Mouse (Mus musculus) myocyte (in vitro differentiated cells): ENCODE results near the gene Mex3d. TPM values are rescaled to one million over a fixed set of nuclear protein-coding genes. Genes with fewer than 3 reads are reported as not detected.

Experiments
- H3K27me3 ChIP-seq: one replicate; pipeline ENCODE4 v1.6.1; 2011; ENCODE audit not compliant: control insufficient read depth, insufficient read depth, insufficient read length
- H3K36me3 ChIP-seq: one replicate; pipeline ENCODE4 v1.6.1; 2011; ENCODE audit not compliant: control insufficient read depth, insufficient read depth
- H3K4me2 ChIP-seq: one replicate; pipeline ENCODE4 v1.6.1; 2011; ENCODE audit warnings: low read depth, control low read depth
- H3K4me3 ChIP-seq: one replicate; pipeline ENCODE4 v1.5.1; 2011; ENCODE audit warnings: mild to moderate bottlenecking, control low read depth, moderate library complexity
- H3K79me2 ChIP-seq: one replicate; pipeline ENCODE4 v1.6.1; 2011; ENCODE audit not compliant: control insufficient read depth, insufficient read depth
- H3ac ChIP-seq: one replicate; pipeline ENCODE4 v1.6.1; 2011; ENCODE audit not compliant: control insufficient read depth, insufficient read length
- CEBPB ChIP-seq: IDR thresholded peaks from 2 replicates; pipeline ENCODE4 v1.6.1; 2011; ENCODE audit warnings: mild to moderate bottlenecking, moderate library complexity; ENCODE audit not compliant: poor library complexity, insufficient read depth, severe bottlenecking
- E2F4 ChIP-seq: IDR thresholded peaks from one replicate; pipeline ENCODE4 v1.6.1; 2011; ENCODE audit warnings: mild to moderate bottlenecking, control low read depth, moderate library complexity; ENCODE audit not compliant: insufficient read depth
- MAX ChIP-seq: IDR thresholded peaks from one replicate; pipeline ENCODE4 v1.6.1; 2011; ENCODE audit warnings: low read depth, mild to moderate bottlenecking, control low read depth
- MYOD1 ChIP-seq, 3 experiments: IDR thresholded peaks; one replicate each; pipeline ENCODE4 v1.6.1; 2011; ENCODE audit warnings: control low read depth in 2 of 3, low read depth in 2 of 3, mild to moderate bottlenecking in 2 of 3, moderate library complexity in 1 of 3; ENCODE audit not compliant: insufficient read length in 2 of 3, control insufficient read depth in 1 of 3
- MYOG ChIP-seq, 3 experiments: IDR thresholded peaks; one replicate each; pipeline ENCODE4 v1.6.1; 2011; ENCODE audit warnings: control low read depth in 2 of 3, low read depth in 2 of 3, mild to moderate bottlenecking in 2 of 3; ENCODE audit not compliant: insufficient read length in 2 of 3, control insufficient read depth in 1 of 3, insufficient read depth in 1 of 3
- POLR2A ChIP-seq: IDR thresholded peaks from one replicate; pipeline ENCODE4 v1.6.1; 2011; ENCODE audit warnings: low read depth, mild to moderate bottlenecking, control low read depth, moderate library complexity; ENCODE audit not compliant: insufficient read length
- POLR2AphosphoS2 ChIP-seq: IDR thresholded peaks from one replicate; pipeline ENCODE4 v1.6.1; 2011; ENCODE audit warnings: low read depth, control low read depth; ENCODE audit not compliant: insufficient read length
- REST ChIP-seq: IDR thresholded peaks from one replicate; pipeline ENCODE4 v1.6.1; 2011; ENCODE audit warnings: mild to moderate bottlenecking, control low read depth, moderate library complexity; ENCODE audit not compliant: insufficient read depth, insufficient read length
- SRF ChIP-seq: IDR thresholded peaks from one replicate; pipeline ENCODE4 v1.6.1; 2011; ENCODE audit warnings: low read depth; ENCODE audit not compliant: control insufficient read depth, insufficient read length
- TCF12 ChIP-seq: IDR thresholded peaks from one replicate; pipeline ENCODE4 v1.6.1; 2011; ENCODE audit warnings: mild to moderate bottlenecking, control low read depth; ENCODE audit not compliant: poor library complexity, insufficient read depth, severe bottlenecking
- TCF3 ChIP-seq: IDR thresholded peaks from one replicate; pipeline ENCODE4 v1.6.1; 2011; ENCODE audit warnings: low read depth, control low read depth; ENCODE audit not compliant: insufficient read length
- USF1 ChIP-seq: IDR thresholded peaks from one replicate; pipeline ENCODE4 v1.6.1; 2011; ENCODE audit warnings: low read depth, mild to moderate bottlenecking, control low read depth, moderate library complexity
- polyA plus RNA-seq: library from polyadenylated mRNA; unstranded; fragments of >200 nt; fragmentation: generic; extraction: Trizol; gene quantifications from one replicate; pipeline ENCODE4 v1.2.1, GENCODE M21; 2012; ENCODE audit warnings: missing spikeins

Mex3d gene
- polyA plus RNA-seq, 1 experiment, result 29.6 TPM

DNA sequence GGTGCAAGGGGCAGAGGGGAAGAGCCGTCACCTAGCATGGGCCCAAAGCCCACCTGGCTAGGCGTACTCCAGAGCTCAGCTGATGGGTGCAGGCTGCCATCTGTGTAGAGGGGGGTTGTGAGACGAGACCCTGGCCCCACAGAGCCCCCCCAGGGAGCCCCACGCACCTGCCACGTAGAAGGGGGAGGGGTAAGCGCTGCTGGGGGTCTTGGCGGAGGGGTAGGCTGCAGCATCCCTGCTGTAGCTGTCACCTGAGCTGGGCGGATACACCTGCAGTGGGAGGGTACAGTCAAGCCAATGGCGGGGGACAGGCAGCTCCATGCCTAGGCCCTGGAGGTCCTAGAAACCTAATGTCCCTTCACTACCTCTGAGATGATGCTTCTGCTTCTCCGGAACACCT is 29.9 kb upstream of the Mex3d start:
- Histone ChIP-seq H3ac (no peak overlapping the region), H3K79me2 (no peaks in the 10 kb centered on the region), H3K36me3 (peaks cover 21% of the 10 kb centered on the region), H3K4me3 (no peak overlapping the region), H3K4me2 (no peak overlapping the region), H3K27me3 (no peaks in the 10 kb centered on the region)
- no peak for TF ChIP-seq MAX
- no peak for TF ChIP-seq TCF3
- TF ChIP-seq E2F4, result no peak
- no peak for TF ChIP-seq CEBPB
- no peak for TF ChIP-seq POLR2A
- no peak for TF ChIP-seq POLR2AphosphoS2
- no peak for TF ChIP-seq REST
- TF ChIP-seq MYOD1 (IDR thresholded peaks at IDR 0.05; ENCODE audit: control insufficient read depth in 1 of 3, insufficient read length in 2 of 3, low read depth in 2 of 3), result no peak
- TF ChIP-seq MYOG (IDR thresholded peaks at IDR 0.05; ENCODE audit: control insufficient read depth in 1 of 3, insufficient read depth in 1 of 3, insufficient read length in 2 of 3, low read depth in 2 of 3), result no peak
- no peak for TF ChIP-seq SRF
- no peak for TF ChIP-seq USF1
- TF ChIP-seq TCF12, result no peak

- Histone ChIP-seq H3K4me3 (no peak overlapping the region), H3K27me3 (no peaks in the 10 kb centered on the region)
- TF ChIP-seq TCF3, result no peak
- no peak for TF ChIP-seq SRF
- no peak for TF ChIP-seq MAX
- no peak for TF ChIP-seq POLR2A
- no peak for TF ChIP-seq USF1
- TF ChIP-seq CEBPB, result no peak
Observed at GRCm38 (mm10) chr10:80415566-80415965, 28.1 kb upstream of the Mex3d start.

DNA sequence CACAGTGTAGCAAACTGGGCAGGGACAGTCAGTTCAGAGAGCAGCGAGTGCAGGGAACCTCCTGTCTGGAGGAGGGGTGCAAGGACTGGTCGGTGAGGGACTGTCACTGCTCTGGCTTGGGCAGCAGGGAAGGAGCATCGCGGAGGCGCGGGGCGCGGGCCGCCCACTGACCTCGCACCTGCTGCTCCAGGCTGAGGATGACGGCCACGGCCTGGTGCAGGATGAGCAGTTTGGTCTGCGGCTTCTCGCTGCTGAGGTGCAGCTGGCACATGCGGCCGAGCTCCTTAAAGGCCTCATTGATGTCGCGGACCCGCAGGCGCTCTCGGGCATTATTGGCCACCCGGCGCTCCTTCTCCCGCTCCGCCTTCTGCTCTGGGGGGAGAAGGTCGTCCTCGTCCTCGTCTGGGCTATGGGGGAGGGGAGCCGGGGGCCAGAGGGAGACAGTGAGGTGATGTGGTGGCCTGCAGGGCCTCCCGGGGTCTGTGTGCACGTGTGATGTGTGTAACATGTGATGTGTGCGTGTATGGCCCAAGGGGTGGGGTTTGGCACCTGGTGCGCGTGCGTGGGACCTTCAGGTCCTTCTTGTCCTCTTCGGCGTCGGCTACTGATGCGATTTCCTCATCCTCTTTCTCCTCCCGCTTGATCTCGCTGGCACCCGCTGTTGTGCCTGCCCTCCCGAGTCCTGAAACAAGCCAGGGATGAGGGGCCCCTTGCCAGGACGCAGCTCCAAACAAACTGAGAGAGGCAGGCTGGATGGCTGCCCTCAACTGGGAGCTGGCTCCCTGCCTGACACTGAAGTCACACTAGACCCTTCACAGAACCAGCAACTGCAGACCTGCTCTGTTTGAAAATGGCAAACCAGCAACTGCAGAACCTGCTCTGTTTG is 25.4 kb upstream of the Mex3d start:
- H3K27me3 ChIP-seq, result no peaks in the 10 kb centered on the region
- no peak overlapping the region for H3ac ChIP-seq
- H3K79me2 ChIP-seq, result no peaks in the 10 kb centered on the region
- peaks cover 9% of the 10 kb centered on the region for H3K36me3 ChIP-seq
- H3K4me2 ChIP-seq, result no peak overlapping the region
- H3K4me3 ChIP-seq, result no peak overlapping the region
- no peak for TF ChIP-seq MAX
- no peak for TF ChIP-seq POLR2A
- TF ChIP-seq E2F4, result no peak
- TF ChIP-seq MYOD1 (IDR thresholded peaks at IDR 0.05; ENCODE audit: control insufficient read depth in 1 of 3, insufficient read length in 2 of 3, low read depth in 2 of 3), result no peak
- TF ChIP-seq USF1, result no peak
- no peak for TF ChIP-seq POLR2AphosphoS2
- no peak for TF ChIP-seq TCF3
- no peak for TF ChIP-seq SRF
- TF ChIP-seq REST, result no peak
- TF ChIP-seq MYOG (IDR thresholded peaks at IDR 0.05; ENCODE audit: control insufficient read depth in 1 of 3, insufficient read depth in 1 of 3, insufficient read length in 2 of 3, low read depth in 2 of 3), result no peak
- TF ChIP-seq TCF12, result no peak
- TF ChIP-seq CEBPB, result no peak

More at GRCm38 (mm10) chr10:80415566-80415965, 28.1 kb upstream of the Mex3d start:
- Histone ChIP-seq H3K36me3 (peaks cover 18% of the 10 kb centered on the region), H3ac (no peak overlapping the region), H3K4me2 (no peak overlapping the region), H3K79me2 (no peaks in the 10 kb centered on the region)

GRCm38 (mm10) chr10:80407924-80408323 is 20.5 kb upstream of the Mex3d start:
- H3K4me3 ChIP-seq, result no peak overlapping the region
- TF ChIP-seq TCF3, result no peak
- no peak for TF ChIP-seq SRF
- TF ChIP-seq POLR2A, result no peak
- TF ChIP-seq POLR2AphosphoS2, result no peak
- no peak for TF ChIP-seq TCF12
- no peak for TF ChIP-seq E2F4
- no peak for TF ChIP-seq CEBPB
- TF ChIP-seq REST, result no peak
- TF ChIP-seq USF1, result no peak
- no peak for TF ChIP-seq MYOD1 (IDR thresholded peaks at IDR 0.05; ENCODE audit: control insufficient read depth in 1 of 3, insufficient read length in 2 of 3, low read depth in 2 of 3)
- no peak for TF ChIP-seq MYOG (IDR thresholded peaks at IDR 0.05; ENCODE audit: control insufficient read depth in 1 of 3, insufficient read depth in 1 of 3, insufficient read length in 2 of 3, low read depth in 2 of 3)
- no peak for TF ChIP-seq MAX
- H3K79me2 ChIP-seq, result peaks cover 33% of the 10 kb centered on the region
- no peaks in the 10 kb centered on the region for H3K27me3 ChIP-seq
- H3ac ChIP-seq, result no peak overlapping the region
- no peak overlapping the region for H3K4me2 ChIP-seq
- H3K36me3 ChIP-seq, result peaks cover 13% of the 10 kb centered on the region
